Mouse (Mus musculus): Measurements from ENCODE around the gene Cyth4. TPM values are rescaled to one million over a fixed set of nuclear protein-coding genes. Genes with fewer than 3 reads are reported as not detected.

The Cyth4 gene
- polyA plus RNA-seq (2012), result 0.37 and 0.53 TPM in 2 replicates

- TF ChIP-seq GATA1 (IDR thresholded peaks at IDR 0.05; ENCODE audit: low read length), result no peak
Measured at GRCm38 (mm10) chr15:78596914-78597313, at the start of gene Cyth4. Cyth4 (plus strand) TSS chr15:78597047.

GRCm38 (mm10) chr15:78547415-78548335, 49.2 kb upstream of the Cyth4 start:
- TF ChIP-seq GATA1 (IDR thresholded peaks at IDR 0.05; ENCODE audit: low read length), result no peak

GRCm38 (mm10) chr15:78548336-78548665, 48.5 kb upstream of the Cyth4 start:
- TF ChIP-seq GATA1 (IDR thresholded peaks at IDR 0.05; ENCODE audit: low read length), result no peak

GRCm38 (mm10) chr15:78548711-78549110, 48.1 kb upstream of the Cyth4 start:
- TF ChIP-seq GATA1 (IDR thresholded peaks at IDR 0.05; ENCODE audit: low read length), result no peak

- no peak for TF ChIP-seq GATA1 (IDR thresholded peaks at IDR 0.05; ENCODE audit: low read length)
Measured at GRCm38 (mm10) chr15:78549189-78549734, 47.6 kb upstream of the Cyth4 start.

GRCm38 (mm10) chr15:78554545-78555313, 42.1 kb upstream of the Cyth4 start:
- TF ChIP-seq GATA1 (IDR thresholded peaks at IDR 0.05; ENCODE audit: low read length), result no peak

GRCm38 (mm10) chr15:78557693-78558535, 38.9 kb upstream of the Cyth4 start:
- no peak for TF ChIP-seq GATA1 (IDR thresholded peaks at IDR 0.05; ENCODE audit: low read length)

GRCm38 (mm10) chr15:78559141-78559979, 37.5 kb upstream of the Cyth4 start:
- no peak for TF ChIP-seq GATA1 (IDR thresholded peaks at IDR 0.05; ENCODE audit: low read length)

GRCm38 (mm10) chr15:78563344-78563743, 33.5 kb upstream of the Cyth4 start:
- no peak for TF ChIP-seq GATA1 (IDR thresholded peaks at IDR 0.05; ENCODE audit: low read length)

- TF ChIP-seq GATA1 (IDR thresholded peaks at IDR 0.05; ENCODE audit: low read length), result no peak
Measured at GRCm38 (mm10) chr15:78563937-78564336, 32.9 kb upstream of the Cyth4 start.

- peak; percentile 34 for TF ChIP-seq GATA1 (IDR thresholded peaks at IDR 0.05; ENCODE audit: low read length)
Measured at GRCm38 (mm10) chr15:78564764-78565435, 31.9 kb upstream of the Cyth4 start.

- no peak for TF ChIP-seq GATA1 (IDR thresholded peaks at IDR 0.05; ENCODE audit: low read length)
Measured at GRCm38 (mm10) chr15:78567608-78568120, 29.2 kb upstream of the Cyth4 start.

GRCm38 (mm10) chr15:78570170-78570569, 26.7 kb upstream of the Cyth4 start:
- no peak for TF ChIP-seq GATA1 (IDR thresholded peaks at IDR 0.05; ENCODE audit: low read length)
